Mouse (Mus musculus) small intestine, adult 2 months (tissue): ENCODE data around the gene Senp6.

ENCODE experiments used
- CTCF ChIP-seq: fragments of 200-500 bp; IDR thresholded peaks from 2 replicates; pipeline ENCODE4 v1.5.1; 2012; ENCODE audit warnings: low read depth, mild to moderate bottlenecking, control low read depth, inconsistent platforms, low read length, moderate library complexity, mixed read lengths; ENCODE audit not compliant: insufficient replicate concordance, insufficient read length; ENCODE audit errors: extremely low read depth
- POLR2A ChIP-seq: fragments of 200-500 bp; IDR thresholded peaks from 2 replicates; pipeline ENCODE4 v1.6.1; 2012; ENCODE audit warnings: low read depth, mild to moderate bottlenecking, control low read depth, inconsistent platforms, low read length, moderate library complexity

DNA sequence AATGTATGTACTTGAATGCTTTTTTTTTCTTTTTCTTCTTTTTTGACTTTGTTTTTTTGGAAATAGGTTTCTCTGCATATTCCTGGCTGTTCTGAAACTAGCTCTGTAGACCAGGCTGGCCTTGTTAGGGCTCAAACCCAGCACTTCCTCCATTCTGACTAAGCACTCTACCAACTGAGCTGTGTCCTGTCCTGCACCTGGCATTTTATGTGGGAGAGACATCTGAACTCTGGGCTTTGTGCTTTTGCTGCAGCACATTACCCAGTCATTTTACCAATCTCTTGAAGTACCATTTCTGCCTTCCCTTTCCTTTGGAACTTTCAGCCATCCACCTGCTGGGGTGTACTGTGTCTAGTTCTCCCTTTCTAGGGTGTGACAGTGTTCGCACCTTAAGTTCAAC, 7.4 kb downstream of the Senp6 start:
- no peak for TF ChIP-seq CTCF
- TF ChIP-seq POLR2A: no peak
